Mouse (Mus musculus) 3T3-L1 (cell line): ENCODE measurements around the gene Cds1.
"Not testable (repeated sequence)": the region's sequence is repeated elsewhere in the genome, so short reads cannot be mapped to it uniquely, and the experiment has no call there.

Experiments used
- DNase-seq: peaks from one replicate; pipeline ENCODE4 v3.0.0-alpha.2; 2015; ENCODE audit warnings: low read depth, low spot score

Cds1 gene

GRCm38 (mm10) chr5:101828932-101829331, 64.0 kb downstream of the Cds1 start:
- DNase-seq: no peak

DNA sequence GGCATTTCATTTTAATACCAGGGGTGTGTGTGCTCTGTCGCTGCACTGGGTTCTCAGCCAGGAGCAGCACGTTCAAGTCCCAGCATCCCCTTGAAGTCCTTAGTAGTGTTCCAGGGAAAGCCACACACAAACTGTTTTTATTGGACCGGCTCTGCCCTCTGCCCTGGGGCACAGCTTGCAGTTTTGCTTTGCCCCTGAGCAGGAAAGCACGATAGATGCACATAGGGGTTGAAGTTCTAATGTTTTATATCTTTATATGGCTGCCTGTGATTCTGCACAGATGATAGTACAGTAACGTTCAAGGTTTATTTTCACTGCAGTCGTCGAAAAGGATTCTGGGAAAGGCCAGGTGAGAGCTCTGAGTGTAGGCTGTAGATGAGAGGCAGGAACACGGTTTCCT, 65.2 kb downstream of the Cds1 start:
- no peak for DNase-seq

DNA sequence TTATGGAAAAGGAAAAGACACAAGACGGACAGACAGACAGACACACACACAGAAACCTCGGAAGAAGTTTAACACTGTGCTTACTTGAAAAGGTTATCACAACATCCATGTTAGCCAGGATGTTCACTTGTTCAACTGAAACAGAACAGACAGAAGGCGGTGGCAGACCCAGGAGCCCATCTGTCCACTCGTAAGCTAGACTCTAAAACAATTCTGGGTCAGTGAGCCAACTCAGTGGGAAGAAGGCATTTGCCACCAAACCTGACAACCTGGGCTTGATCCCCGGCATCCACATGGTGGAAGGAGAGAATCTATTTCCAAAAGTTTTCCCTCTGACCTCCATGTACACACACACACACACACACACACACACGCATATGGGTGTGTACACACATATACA, 67.1 kb downstream of the Cds1 start:
- DNase-seq: no peak

- no peak for DNase-seq
These were observed 68.1 kb downstream of the Cds1 start for GRCm38 (mm10) chr5:101832991-101833390.

GRCm38 (mm10) chr5:101833875-101834274, 68.9 kb downstream of the Cds1 start:
- peak; percentile 14 for DNase-seq

DNA sequence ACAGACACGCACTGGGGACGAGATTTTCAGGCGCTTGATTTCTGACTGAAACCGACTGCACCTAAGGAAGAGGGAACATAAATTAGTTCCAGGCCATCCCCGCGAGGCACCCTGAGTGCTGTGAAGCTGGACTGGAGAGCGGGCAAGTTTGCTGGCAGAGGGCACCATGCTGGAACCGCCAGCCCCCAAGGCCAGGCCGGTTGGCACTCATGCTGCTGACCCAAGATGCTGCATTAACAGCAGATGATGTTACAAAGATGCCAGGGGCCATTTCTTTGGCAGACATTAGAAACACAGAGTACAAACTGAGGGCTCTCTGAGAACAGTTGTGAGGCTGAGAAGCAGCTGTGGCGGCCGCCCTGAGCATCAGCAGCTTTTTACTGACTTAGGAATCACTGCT, 71.3 kb downstream of the Cds1 start:
- DNase-seq: no peak

- not testable (repeated sequence) for DNase-seq
These were observed 72.7 kb downstream of the Cds1 start for GRCm38 (mm10) chr5:101837605-101838004.

DNA sequence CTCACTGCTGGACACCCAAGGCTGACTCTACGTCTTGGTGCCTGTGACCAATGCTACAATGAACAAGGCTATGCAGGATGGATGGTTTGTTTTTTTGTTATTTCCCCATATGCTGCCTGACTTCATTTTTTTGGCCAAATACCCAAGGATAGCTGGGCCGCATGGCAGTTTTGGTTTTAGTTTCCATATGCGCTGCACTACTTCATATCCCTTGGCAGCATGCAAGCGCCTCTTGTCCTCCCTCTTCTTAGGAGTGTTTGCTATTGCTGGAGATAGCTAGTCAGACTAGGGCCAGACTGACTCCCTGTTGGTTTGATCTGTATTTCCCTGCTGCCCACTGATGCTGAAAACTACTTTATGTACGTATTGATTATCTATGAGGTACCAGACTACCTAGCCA, 75.5 kb downstream of the Cds1 start:
- DNase-seq: no peak

- no peak for DNase-seq
These were observed 80.1 kb downstream of the Cds1 start for GRCm38 (mm10) chr5:101845011-101845410.

GRCm38 (mm10) chr5:101845930-101846329, 81.0 kb downstream of the Cds1 start:
- no peak for DNase-seq

DNA sequence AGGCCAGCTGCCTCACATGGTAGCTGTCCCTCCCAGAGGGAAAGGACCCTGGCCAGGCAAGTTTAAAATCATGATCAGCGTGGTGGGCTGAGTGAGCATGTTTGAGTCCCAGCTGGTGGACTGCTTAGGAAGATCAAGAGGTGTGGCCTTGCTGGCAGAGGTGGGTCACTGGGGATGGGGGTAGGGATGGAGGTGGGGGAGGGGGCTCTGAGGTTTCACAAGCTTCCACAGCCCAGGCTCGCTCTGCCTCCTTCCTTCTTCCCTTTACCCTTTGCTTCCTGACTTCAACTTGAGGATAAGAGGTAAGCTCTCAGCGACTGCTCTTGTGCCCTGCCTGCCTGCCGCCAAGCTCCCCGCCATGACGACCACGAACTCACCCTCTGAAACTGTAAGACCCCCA, 82.4 kb downstream of the Cds1 start:
- no peak for DNase-seq

GRCm38 (mm10) chr5:101847762-101848161, 82.8 kb downstream of the Cds1 start:
- peak; percentile 17 for DNase-seq

- no peak for DNase-seq
These were observed 86.2 kb downstream of the Cds1 start for GRCm38 (mm10) chr5:101851133-101851532.

DNA sequence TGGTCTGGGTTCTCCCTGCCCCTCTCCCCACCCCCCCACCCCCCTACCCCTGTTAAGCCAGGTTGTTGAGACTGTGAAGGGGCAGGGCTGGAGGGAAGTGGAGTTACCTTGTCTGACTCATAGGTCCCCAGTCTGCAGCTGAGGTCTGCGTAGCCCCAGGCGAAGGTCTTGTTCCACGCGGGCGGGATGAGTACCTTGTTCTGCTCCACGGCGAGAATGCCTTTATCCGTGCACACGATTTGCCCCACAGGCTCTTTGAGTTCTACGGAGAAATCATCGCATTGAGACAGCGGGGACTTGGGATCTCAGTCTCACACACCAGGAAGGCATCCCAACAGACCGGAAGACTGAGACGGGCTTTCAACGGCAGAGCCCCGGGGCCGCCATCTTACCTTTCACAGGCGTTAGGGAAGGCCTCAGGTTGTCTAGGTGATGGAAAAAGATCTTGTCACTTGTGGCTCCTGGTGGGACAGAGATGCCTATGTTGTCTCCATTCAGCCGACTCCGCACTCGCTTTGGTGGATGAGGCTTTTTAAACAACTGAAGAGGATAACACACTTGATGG, 87.3 kb downstream of the Cds1 start:
- DNase-seq: no peak

DNA sequence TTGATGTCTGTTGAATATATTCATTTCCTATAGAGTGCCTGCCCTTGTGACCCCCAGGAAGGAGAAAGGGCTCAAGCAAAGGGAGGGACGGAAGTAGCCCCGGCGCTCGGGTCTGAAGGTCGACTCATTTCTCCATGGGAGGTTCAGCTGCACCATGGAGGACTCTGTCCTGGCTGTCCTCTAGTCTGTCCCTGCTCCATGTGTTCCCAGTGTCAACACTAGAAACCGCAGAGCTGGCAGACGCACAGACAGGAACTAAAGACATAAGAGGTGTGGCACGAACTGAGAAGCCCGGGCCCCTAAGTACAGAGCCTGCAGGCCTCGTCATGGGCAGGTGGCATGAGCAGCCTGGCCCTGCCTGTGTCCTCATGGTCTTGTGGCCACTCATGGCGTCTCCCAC, 89.2 kb downstream of the Cds1 start:
- no peak for DNase-seq

DNA sequence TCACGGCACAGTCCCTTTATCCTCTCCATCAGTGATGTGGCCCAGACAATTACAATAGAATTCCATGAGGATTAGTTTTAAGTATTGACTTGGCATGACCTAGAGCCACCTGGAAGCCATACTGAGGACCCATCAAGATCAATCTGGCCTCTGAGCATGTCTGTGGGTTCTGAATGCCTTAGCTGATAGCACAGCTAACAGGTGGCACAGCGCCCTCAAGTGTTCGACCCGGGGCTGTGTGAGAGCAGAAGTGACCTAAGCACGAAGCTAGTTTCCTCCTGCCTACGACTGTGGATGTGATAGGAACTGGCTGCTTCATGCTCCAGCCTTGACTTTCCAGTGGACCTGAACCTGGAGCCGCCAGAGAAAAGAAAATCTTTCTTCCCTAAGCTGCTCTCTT, 89.7 kb downstream of the Cds1 start:
- no peak for DNase-seq

DNA sequence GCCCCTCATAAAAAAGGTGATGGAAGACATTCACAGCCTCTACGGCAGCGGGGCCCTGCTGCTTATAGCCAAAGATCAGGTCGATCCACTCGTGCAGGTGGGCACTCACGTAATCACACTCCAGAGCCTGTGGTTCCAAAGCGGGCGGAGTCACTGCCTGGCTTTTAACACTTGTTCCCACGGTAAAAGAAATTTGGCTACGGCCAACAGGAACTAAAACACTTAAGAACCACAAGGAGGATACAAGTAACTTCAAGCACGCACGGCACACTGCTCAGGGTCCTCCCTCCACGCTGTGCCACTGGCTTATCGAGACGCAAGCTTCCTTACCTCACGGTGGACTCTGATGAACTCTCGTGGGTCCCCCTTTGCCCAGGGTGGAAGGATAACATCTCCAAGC, 90.5 kb downstream of the Cds1 start:
- DNase-seq: no peak

- DNase-seq: no peak
These were observed 94.0 kb downstream of the Cds1 start for GRCm38 (mm10) chr5:101858891-101859436.

DNA sequence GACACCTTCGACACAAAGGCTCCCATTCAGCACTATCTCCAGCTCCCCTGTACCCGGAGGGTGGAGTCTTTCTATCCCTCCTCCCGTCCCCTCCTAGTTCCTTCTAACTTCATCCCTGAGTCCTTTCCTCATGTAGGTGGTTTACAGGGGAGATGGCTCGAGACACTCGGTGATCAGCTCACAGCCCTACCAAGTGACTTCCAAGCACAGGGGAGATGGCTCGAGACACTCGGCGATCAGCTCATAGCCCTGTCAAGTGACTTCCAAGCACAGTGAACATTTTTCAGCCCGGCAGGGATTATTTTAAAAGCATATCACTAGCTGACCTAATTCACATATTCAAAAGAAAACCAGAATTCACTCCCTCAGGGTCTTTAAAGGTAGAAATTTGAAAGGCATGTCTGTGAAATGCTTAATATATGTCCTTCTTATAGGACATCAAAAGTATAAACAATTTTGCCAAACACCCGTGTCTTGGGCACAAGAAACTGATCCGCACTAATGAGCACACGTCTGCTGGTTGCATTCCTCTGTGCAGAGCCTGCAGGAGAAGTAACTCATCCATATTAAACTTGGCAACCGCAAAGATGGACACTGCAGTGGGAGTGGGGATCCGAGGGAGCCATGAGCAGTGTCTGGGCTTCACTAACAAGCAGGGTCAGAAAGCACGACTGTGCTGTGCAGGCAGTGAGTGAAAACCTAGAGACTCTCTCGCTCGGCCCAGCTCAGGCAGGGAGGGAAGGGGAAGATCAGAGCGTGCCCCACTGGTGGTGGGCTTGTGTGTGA, 97.0 kb downstream of the Cds1 start:
- no peak for DNase-seq

DNA sequence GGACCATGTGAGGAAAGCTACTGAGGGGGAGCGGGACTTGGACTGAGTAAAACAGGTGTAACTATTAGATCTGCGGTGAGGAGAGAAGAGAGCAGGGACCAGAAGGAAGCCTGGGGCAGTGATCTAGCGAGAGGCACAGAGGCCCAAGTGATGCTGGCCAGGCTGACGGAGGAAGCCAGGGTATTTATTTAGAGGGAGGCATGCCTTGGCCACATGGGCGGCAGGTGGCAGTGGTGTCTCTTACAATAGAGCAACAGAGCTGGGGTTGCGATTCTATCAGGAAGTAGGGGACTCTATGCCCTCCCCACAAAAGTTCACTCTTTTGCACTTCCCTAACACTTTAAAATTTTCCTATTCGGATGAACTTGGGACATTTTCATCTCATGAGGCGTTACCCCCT, 97.7 kb downstream of the Cds1 start:
- no peak for DNase-seq

GRCm38 (mm10) chr5:101863946-101864345, 99.0 kb downstream of the Cds1 start:
- DNase-seq: peak; percentile 9

- no peak for DNase-seq
These were observed 101.8 kb downstream of the Cds1 start for GRCm38 (mm10) chr5:101866722-101867121.
